Mouse (Mus musculus): ENCODE results near the gene Spr.
"Not testable (repeated sequence)": the region's sequence is repeated elsewhere in the genome, so short reads cannot be mapped to it uniquely, and the experiment has no call there.

The Spr gene

GRCm38 (mm10) chr6:85137217-85138035, at the start of gene Spr:
Spr (minus strand) TSS chr6:85137766.
- peak; percentile 79 to 83 for DNase-seq (ENCODE audit: low spot score in 2 of 2)

DNA sequence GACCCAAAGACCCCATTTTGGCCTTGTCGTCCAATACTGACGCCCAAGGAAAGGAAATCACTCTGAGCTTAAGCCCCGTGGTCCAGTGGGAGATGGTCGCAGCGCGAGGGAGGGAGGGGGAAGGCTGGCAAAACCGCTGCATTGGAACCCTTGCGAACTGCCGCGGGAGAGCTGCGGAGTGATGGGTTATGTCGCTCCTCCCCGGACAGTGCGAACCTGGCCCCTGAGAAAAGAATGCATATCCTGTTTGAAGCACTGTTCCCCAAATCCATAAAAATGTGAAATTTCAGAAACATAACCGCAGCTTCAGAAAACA, 49.1 kb upstream of the Spr start:
- no peak for DNase-seq (ENCODE audit: low spot score in 2 of 2)

- no peak for DNase-seq (ENCODE audit: low spot score in 2 of 2)
Measured at GRCm38 (mm10) chr6:85186033-85186743, 48.6 kb upstream of the Spr start.

DNA sequence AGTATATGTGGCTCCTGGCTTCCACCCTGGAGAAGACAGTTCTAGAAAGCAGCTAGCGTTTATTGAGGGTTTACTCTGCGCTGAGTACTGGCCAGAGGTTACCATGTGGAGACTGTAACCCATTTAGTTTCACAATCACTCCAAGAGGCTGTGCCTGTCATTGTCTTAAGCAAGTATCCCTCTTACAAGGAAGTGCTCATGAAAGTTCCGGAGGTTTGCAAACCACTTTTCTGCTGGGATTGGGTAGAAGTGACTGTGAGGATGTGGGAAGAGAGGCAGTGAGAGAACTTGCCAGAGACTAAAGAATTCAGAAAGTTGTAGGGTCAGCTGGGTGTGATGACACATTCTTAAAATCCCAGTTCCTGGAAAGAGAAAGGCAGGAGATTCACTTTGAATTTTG, 46.4 kb upstream of the Spr start:
- DNase-seq (ENCODE audit: low spot score in 2 of 2): no peak

DNA sequence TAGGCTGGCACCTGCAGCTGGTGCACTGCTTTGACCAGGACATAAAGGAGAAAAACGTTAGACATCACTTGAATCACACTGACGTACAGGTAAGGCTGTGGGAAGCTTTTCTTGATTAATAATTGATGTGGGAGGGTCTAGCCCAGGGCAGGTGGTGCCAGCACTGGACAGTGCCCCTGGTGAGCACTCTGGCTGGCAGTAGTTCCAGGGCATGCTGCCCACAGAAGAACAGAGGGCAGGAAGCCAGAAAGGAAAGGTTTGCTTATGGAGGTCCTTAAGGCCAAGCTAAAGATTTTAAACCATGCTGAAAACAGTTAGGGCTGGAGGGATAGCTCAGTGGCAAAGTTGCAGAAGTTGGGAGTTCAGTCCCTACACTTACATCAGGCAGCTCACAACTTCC, 42.5 kb upstream of the Spr start:
- DNase-seq (ENCODE audit: low spot score in 2 of 2): no peak

DNA sequence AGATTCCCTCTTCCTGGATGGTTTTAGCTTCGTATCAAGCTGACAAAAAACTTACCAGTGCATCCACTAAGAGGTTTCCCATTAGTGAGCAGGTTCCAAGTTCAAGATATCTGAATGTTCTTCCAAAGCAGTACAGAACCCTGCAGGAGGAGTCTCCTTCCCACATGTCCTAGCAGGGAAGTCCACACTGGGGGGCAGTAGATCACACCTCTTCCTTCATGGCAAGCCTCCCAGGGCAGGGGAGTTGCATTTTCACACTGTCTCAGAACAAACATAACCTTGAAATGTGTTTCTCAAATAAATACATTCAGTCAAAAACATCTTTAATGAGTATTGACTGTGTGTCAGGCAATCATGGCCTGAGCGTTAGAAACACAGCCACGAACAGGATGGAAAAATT, 42.0 kb upstream of the Spr start:
- no peak for DNase-seq (ENCODE audit: low spot score in 2 of 2)

DNA sequence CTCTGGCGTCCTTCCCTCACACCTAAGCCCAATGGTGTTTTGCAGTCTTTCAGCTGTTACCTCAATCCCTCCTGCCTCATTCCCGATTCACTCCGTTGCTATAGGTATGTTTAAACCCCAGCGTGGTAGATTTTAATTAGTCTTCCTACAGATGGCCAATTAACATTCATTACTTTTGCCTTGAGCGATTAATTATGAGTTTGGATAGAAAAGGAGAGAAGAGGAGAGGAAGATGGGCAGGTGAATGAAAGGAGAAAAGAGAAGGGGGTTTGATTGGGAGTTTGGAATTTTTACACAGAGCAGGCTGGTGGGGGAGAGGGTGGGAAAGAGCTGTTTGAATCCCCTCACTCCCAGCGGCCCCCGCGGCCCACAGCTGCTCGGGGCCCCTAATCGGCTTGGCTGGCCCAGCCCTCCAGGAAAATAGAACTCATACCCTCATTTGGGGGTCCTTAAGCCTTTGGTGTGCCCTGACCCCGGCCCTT, 27.9 kb upstream of the Spr start:
- DNase-seq (ENCODE audit: low spot score in 2 of 2): no peak

DNA sequence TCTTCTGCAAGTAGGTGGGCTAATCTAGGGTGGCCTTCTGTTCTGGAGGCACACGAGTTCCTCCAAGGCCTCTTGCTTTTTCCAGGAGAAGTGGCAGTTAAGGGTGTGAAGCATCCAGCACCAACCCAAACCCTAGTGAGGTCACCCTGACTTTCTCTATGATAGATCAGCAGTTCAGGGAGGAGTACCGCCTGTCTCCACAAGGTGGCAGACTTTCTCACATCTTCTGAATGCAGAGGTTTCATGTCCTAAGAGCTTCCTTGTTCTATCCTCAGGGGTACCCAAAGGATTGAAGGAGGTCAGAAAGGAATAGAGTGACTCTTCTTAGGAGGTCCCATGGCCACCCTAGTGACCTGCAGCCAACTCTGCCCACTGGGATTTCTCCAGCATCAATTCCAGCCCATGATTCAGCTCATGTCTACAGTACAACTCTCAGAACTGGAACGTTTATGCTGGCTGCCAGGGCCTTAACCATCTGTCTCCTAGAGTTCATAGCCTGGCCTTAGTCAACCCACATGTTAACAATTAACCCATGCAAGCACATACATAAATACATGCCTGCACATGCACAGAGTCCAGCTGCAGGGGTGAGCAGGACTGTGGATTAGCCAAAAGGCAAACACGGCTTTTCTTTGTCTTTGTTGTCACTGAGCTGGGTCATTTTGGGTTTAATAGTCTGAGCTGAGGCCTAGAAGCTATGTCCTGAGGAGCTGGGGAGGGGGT, 22.8 kb upstream of the Spr start:
- peak; percentile 49 to 66 for DNase-seq (ENCODE audit: low spot score in 2 of 2)

DNA sequence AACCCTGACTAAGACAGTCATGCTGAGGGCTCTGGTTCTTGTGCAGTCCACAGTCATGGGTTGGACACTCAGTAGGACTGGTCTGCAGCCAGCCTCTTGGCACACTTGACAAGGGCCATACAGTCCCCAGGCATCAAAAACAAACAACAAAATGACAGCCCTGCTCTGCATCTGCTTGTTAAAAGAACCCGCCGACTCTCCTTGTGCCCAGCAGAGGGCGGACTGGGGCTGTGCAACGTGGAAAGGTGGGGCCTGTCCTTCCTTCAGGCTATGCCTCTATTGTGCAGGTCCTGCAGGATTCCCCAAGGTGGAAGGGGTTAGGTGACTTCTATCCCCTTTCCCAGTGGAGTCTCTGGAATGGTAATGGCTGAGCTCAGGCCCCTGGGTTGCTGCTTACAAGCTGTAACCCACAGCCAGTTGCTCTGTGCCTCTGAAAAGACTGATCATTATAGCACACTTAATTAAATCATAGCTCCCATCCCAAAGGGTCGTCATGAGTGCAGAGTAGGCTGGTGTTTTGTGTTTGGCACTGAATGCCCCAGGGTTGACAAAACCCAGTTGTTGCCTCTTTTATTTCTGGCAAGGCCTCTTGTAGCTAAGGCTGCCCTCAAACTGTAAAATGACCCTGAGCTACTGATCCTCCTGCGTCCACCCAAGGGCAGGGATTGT, 21.7 kb upstream of the Spr start:
- peak; percentile 20 to 32 for DNase-seq (ENCODE audit: low spot score in 2 of 2)

DNA sequence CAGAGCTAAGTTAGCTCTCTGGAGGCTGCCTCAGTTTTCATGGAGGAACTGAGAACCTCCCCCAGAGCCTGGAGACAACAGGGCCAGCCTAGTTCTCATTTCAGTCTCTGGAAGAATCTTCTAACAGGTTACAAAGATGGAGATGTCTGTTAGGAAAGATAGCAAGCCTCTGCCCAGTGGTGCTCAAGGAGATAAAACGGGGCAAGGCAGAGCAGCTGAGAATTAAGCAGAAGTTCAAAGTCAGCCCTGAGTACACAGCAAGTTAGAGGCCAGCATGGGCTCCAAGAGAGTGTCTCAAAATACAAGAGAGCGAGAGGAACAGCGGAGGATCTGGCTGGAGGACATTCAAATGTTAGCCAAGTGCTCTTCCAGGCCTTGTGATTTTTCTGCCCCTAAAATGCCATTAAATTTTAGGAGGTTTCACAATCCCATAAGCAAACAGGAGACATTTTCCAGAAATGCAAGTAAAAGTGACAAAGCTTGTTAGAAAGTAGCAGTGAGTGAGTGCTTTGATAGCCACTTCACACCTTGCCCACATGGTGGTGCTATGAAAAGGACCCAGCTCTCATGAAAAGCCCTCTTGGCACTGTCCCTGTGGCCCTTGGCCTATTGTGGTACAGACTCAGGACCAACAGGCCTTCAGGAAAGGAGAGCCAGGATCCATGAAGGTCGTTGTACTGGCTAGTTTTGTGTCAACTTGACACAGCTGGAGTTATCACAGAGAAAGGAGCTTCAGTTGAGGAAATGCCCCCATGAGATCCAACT, 20.7 kb upstream of the Spr start:
- DNase-seq (ENCODE audit: low spot score in 2 of 2): not testable (repeated sequence)

DNA sequence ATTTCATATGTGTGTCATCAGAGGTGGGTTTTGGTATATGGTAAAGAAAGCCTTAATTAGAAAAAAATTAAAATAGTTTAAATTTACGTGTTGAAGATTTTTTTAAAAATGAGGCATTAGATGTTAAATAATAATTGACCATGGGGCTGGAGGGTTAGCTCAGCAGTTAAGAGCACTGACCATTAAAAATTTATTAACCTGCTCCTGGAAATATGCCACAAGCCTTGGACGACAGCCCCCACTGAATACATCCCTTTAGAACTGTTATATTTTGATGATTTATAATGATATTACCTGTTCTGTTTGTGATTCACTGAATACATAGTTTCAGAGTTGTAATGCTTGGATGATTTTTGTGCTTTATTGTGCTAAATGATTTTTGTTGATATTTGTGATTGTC, 19.0 kb upstream of the Spr start:
- DNase-seq (ENCODE audit: low spot score in 2 of 2): not testable (repeated sequence)

DNA sequence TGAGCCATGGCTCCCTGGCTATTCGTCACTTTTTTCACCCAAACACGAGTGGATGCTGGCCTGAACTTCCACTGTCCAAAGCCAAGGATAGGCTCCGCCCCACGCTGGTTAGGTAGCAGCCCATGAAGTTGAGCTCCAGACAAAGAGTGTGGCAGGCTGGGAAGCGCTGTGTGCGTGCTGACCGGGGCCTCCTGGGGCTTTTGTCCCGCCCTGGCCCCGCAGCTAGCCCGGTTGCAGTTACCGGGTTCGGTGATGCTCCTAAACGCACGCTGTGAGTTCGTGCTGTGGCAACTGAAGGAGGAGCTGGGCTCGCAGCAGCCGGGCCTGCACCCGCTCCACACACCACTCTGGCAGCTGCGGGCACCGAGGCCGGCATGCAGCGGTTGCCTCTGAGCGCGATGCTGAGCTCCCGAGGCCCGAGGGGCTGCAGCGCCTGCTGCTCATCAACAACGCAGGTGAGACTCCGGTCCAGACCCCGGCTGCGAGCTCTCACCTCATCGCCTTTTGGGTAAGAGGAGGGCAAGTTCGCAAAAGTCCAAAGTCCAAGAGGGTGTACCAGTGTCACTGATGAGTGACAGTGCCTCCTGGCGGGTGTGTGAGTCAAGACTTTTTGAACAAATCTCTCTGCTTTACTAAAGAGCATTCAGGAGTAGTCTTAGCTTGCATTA, 17.4 kb upstream of the Spr start:
- peak; percentile 45 to 50 for DNase-seq (ENCODE audit: low spot score in 2 of 2)

DNA sequence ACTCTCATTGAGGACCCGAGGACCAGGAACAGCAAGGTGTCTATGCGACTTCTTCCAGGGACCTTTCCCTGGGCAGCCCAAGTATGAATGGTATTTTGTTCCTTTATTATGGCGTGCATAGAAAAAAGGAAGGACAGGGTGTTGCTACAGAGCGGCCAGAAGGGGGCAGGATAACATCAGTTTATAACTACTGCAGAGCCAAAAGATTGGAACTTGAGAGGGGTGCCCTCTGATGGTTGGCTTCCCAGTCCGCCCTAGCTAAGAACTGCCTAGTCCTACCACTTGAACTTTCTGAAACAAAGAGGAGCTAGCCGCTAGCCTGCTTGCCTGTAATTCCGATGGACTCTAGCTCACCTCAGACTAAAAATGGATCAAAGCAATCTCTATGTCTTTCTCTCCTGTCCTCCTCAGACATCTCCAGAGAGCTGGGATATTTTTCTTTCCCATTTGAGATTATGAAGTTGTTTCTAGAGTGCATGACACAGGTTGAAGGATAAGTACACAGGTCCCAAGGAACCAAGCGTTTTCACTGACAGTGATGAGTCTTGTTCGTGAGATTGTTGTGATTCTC, 16.5 kb upstream of the Spr start:
- DNase-seq (ENCODE audit: low spot score in 2 of 2): peak; percentile 52 to 56

GRCm38 (mm10) chr6:85150386-85150785, 12.8 kb upstream of the Spr start:
- DNase-seq (ENCODE audit: low spot score in 2 of 2): no peak

GRCm38 (mm10) chr6:85147636-85148035, 10.1 kb upstream of the Spr start:
- DNase-seq (ENCODE audit: low spot score in 2 of 2): peak; percentile 45 to 72

DNA sequence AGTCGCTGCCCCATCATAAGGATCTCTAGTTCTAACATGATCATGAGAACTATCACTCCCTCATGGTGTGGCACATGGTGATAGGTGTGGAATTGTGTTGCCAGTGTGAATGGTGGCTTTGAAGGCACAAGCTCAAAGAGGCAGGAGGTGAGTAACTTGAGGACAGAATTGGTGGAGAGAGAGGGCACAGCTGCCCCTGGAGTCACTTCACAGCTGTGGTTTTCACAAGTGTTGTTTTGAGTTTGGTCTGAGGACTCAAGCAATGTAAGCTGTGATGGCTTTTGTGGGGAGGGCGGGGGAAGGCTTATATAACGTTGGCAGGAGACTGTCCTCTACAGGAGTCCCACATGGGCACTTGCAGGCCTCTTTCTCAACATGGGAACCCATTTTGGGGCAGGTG, 6.9 kb upstream of the Spr start:
- peak; percentile 58 to 73 for DNase-seq (ENCODE audit: low spot score in 2 of 2)

- DNase-seq (ENCODE audit: low spot score in 2 of 2): peak; percentile 55 to 61
Measured at GRCm38 (mm10) chr6:85141013-85141412, 3.4 kb upstream of the Spr start.

DNA sequence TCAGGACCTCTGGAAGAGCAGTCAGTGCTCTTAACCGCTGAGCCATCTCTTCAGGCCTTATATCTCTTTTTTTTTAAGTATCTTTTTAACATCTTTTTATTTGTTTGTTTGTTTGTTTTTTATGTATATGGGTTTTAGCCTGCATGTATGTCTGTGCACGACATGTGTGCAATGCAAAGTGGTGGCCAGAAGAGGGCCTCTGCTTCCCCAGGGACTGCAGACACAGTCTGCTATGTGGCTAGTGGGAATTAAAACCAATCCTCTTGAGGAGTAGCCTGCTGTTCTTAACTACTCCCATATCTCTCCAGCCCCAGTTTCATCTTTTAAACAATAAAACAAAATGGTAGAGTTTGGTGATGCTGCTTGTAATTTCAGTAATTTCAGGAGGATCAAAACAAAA, 2.0 kb upstream of the Spr start:
- no peak for DNase-seq (ENCODE audit: low spot score in 2 of 2)

DNA sequence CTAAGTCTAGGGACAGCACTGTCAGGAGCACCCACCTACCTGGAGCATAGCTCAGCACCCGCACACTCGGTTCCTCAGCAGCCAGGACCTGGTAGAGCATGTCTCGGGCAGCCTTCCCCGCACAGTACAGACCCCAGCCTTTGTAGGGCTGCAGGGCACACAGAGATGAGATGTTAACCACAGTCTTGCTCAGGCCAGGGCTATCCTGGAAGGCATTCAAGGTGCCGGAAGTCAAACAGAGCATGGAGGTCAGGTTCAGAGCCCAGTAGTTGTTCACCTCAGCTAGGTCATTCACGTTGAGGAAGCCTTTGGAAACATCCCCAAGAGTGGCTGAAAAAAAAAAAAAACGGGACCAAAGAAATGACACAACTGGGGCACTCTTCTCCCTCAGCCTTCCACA, 782 bp downstream of the Spr start:
- not testable (repeated sequence) for DNase-seq (ENCODE audit: low spot score in 2 of 2)

DNA sequence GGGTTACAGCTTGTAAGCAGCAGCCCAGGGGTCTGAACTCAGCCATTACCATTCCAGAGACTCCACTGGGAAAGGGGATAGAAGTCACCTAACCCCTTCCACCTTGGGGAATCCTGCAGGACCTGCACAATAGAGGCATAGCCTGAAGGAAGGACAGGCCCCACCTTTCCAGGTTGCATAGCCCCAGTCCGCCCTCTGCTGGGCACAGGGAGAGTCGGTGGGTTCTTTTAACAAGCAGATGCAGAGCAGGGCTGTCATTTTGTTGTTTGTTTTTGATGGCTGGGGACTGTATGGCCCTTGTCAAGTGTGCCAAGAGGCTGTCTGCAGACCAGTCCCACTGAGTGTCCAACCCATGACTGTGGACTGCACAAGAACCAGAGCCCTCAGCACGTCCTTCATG, 4.8 kb downstream of the Spr start:
- not testable (repeated sequence) for DNase-seq (ENCODE audit: low spot score in 2 of 2)

Data from natural killer cell, adult 2 months (primary cell).